Mouse (Mus musculus) CH12.LX (cell line): ENCODE measurements at regions not wholly inside any gene's neighbourhood (a gene's known extent, or its start where the extent isn't known, plus 50 kb on each side); places are given as distances from the start of the nearest gene placed in this dataset.

ENCODE experiments used
- DNase-seq: peaks from one replicate; pipeline ENCODE4 v3.0.0-alpha.2; 2013; ENCODE audit errors: extremely low read depth
- H3K27ac ChIP-seq: 2 replicates; pipeline ENCODE4 v1.5.1; 2012; ENCODE audit warnings: low read depth, mild to moderate bottlenecking, control low read depth, moderate library complexity; ENCODE audit not compliant: insufficient read depth
- H3K27me3 ChIP-seq: replicated peaks from 2 replicates; pipeline ENCODE3; 2012; ENCODE audit warnings: inconsistent platforms
- H3K36me3 ChIP-seq, 2 experiments: replicated peaks in 1 of 2; 2 replicates each; pipeline versions ENCODE3 to v1.6.1; 2012; ENCODE audit warnings: inconsistent platforms in 1 of 2, low read length in 1 of 2, mild to moderate bottlenecking in 1 of 2, mixed read lengths in 1 of 2, moderate library complexity in 1 of 2; ENCODE audit not compliant: control insufficient read depth in 1 of 2, insufficient read depth in 1 of 2
- H3K4me1 ChIP-seq, 2 experiments: 2 replicates each; pipeline ENCODE4 v1.6.1; 2012; ENCODE audit warnings: inconsistent platforms in 1 of 2, moderate library complexity in 1 of 2; ENCODE audit not compliant: insufficient read depth in 2 of 2, control insufficient read depth in 1 of 2
- H3K4me2 ChIP-seq: 2 replicates; pipeline ENCODE4 v1.6.1; 2012; ENCODE audit warnings: low read depth, mild to moderate bottlenecking, control low read depth; ENCODE audit not compliant: poor library complexity, insufficient read depth, severe bottlenecking
- H3K4me3 ChIP-seq, 3 experiments: fragments of 150-350 bp in 1 of 3; sonication (generic) in 1 of 3; replicated peaks in 1 of 3; 2 replicates each; pipeline versions ENCODE3 to v1.5.1; 2011 to 2012; ENCODE audit warnings: low read depth in 2 of 3, low read length in 2 of 3, mild to moderate bottlenecking in 2 of 3, moderate library complexity in 2 of 3, control low read depth in 1 of 3, improper control_type of control experiment in 1 of 3, inconsistent platforms in 1 of 3, mixed read lengths in 1 of 3; ENCODE audit not compliant: poor library complexity in 1 of 3
- H3K79me2 ChIP-seq: replicated peaks from 2 replicates; pipeline ENCODE4 v1.6.1; 2012; ENCODE audit warnings: mild to moderate bottlenecking, moderate library complexity; ENCODE audit not compliant: control insufficient read depth, poor library complexity, insufficient read depth, severe bottlenecking; ENCODE audit errors: extremely low read depth
- H3K9ac ChIP-seq: 2 replicates; pipeline ENCODE4 v1.6.1; 2012; ENCODE audit warnings: low read depth, mild to moderate bottlenecking, control low read depth, moderate library complexity; ENCODE audit not compliant: insufficient read depth
- H3K9me3 ChIP-seq: replicated peaks from 2 replicates; pipeline ENCODE3; 2012; ENCODE audit warnings: low read length, inconsistent platforms, mixed read lengths
- BHLHE40 ChIP-seq: IDR thresholded peaks from 2 replicates; pipeline ENCODE4 v1.6.1; 2011; ENCODE audit warnings: mild to moderate bottlenecking, low read depth, low read length, improper control_type of control experiment
- CHD1 ChIP-seq: IDR thresholded peaks from 2 replicates; pipeline ENCODE4 v1.6.1; 2012; ENCODE audit warnings: low read depth, low read length, improper control_type of control experiment, inconsistent platforms
- CHD2 ChIP-seq: IDR thresholded peaks from 2 replicates; pipeline ENCODE4 v1.6.1; 2011; ENCODE audit warnings: low read length, improper control_type of control experiment
- E2F4 ChIP-seq: IDR thresholded peaks from 2 replicates; pipeline ENCODE4 v1.6.1; 2011; ENCODE audit warnings: low read depth, low read length, improper control_type of control experiment; ENCODE audit not compliant: insufficient replicate concordance
- ELF1 ChIP-seq: IDR thresholded peaks from 2 replicates; pipeline ENCODE4 v1.6.1; 2014; ENCODE audit warnings: low read depth, mild to moderate bottlenecking, inconsistent platforms, low read length, improper control_type of control experiment
- EP300 ChIP-seq: IDR thresholded peaks from 2 replicates; pipeline ENCODE4 v1.6.1; 2011; ENCODE audit warnings: low read length, improper control_type of control experiment
- ETS1 ChIP-seq: conservative IDR thresholded peaks from 2 replicates; pipeline ENCODE4 v1.6.1; 2012; ENCODE audit warnings: low read depth, mild to moderate bottlenecking, inconsistent platforms, low read length, improper control_type of control experiment, moderate library complexity
- GABPA ChIP-seq: IDR thresholded peaks from 2 replicates; pipeline ENCODE4 v1.6.1; 2012; ENCODE audit warnings: low read depth, low read length, improper control_type of control experiment, inconsistent platforms; ENCODE audit not compliant: insufficient replicate concordance
- HCFC1 ChIP-seq: IDR thresholded peaks from 2 replicates; pipeline ENCODE4 v1.6.1; 2012; ENCODE audit warnings: low read depth, mild to moderate bottlenecking, inconsistent platforms, low read length, improper control_type of control experiment
- IRF4 ChIP-seq: IDR thresholded peaks from 2 replicates; pipeline ENCODE4 v1.6.1; 2014; ENCODE audit warnings: low read depth, mild to moderate bottlenecking, inconsistent platforms, low read length, improper control_type of control experiment
- KAT2A ChIP-seq: IDR thresholded peaks from 2 replicates; pipeline ENCODE4 v1.6.1; 2012; ENCODE audit warnings: low read length, improper control_type of control experiment, inconsistent platforms; ENCODE audit not compliant: insufficient replicate concordance
- MAFK ChIP-seq: IDR thresholded peaks from 2 replicates; pipeline ENCODE4 v1.6.1; 2011; ENCODE audit warnings: low read length, improper control_type of control experiment; ENCODE audit not compliant: insufficient replicate concordance
- MAX ChIP-seq: IDR thresholded peaks from 2 replicates; pipeline ENCODE4 v1.6.1; 2011; ENCODE audit warnings: low read length, improper control_type of control experiment
- MAZ ChIP-seq: IDR thresholded peaks from 2 replicates; pipeline ENCODE4 v1.6.1; 2012; ENCODE audit warnings: low read depth, mild to moderate bottlenecking, inconsistent platforms, low read length, improper control_type of control experiment, moderate library complexity
- MYC ChIP-seq: IDR thresholded peaks from 2 replicates; pipeline ENCODE4 v1.6.1; 2011; ENCODE audit warnings: low read depth, mild to moderate bottlenecking, improper control_type of control experiment, low read length
- NELFE ChIP-seq: IDR thresholded peaks from 2 replicates; pipeline ENCODE4 v1.6.1; 2011; ENCODE audit warnings: low read depth, low read length, improper control_type of control experiment
- NRF1 ChIP-seq: IDR thresholded peaks from 2 replicates; pipeline ENCODE4 v1.6.1; 2014; ENCODE audit warnings: low read depth, mild to moderate bottlenecking, inconsistent platforms, low read length, improper control_type of control experiment, moderate library complexity
- POLR2A ChIP-seq: IDR thresholded peaks from 2 replicates; pipeline ENCODE4 v1.6.1; 2011; ENCODE audit warnings: low read depth, mild to moderate bottlenecking, improper control_type of control experiment, low read length
- POLR2AphosphoS2 ChIP-seq: IDR thresholded peaks from 2 replicates; pipeline ENCODE4 v1.6.1; 2011; ENCODE audit warnings: low read depth, low read length, improper control_type of control experiment
- RCOR1 ChIP-seq: conservative IDR thresholded peaks from 2 replicates; pipeline ENCODE4 v1.6.1; 2012; ENCODE audit warnings: low read depth, mild to moderate bottlenecking, inconsistent platforms, low read length, improper control_type of control experiment
- SMC3 ChIP-seq: IDR thresholded peaks from 2 replicates; pipeline ENCODE4 v1.6.1; 2011; ENCODE audit warnings: low read depth, low read length, improper control_type of control experiment
- TCF12 ChIP-seq: IDR thresholded peaks from 2 replicates; pipeline ENCODE4 v1.6.1; 2014; ENCODE audit warnings: low read depth, mild to moderate bottlenecking, inconsistent platforms, low read length, improper control_type of control experiment
- UBTF ChIP-seq: IDR thresholded peaks from 2 replicates; pipeline ENCODE4 v1.6.1; 2012; ENCODE audit warnings: low read depth, mild to moderate bottlenecking, inconsistent platforms, low read length, improper control_type of control experiment, moderate library complexity
- USF1 ChIP-seq: IDR thresholded peaks from 2 replicates; pipeline ENCODE4 v1.6.1; 2014; ENCODE audit warnings: low read depth, mild to moderate bottlenecking, inconsistent platforms, low read length, improper control_type of control experiment
- ZC3H11A ChIP-seq: IDR thresholded peaks from 2 replicates; pipeline ENCODE4 v1.6.1; 2012; ENCODE audit warnings: low read depth, mild to moderate bottlenecking, inconsistent platforms, low read length, improper control_type of control experiment
- ZMIZ1 ChIP-seq: IDR thresholded peaks from 2 replicates; pipeline ENCODE4 v1.6.1; 2012; ENCODE audit warnings: low read depth, mild to moderate bottlenecking, inconsistent platforms, low read length, improper control_type of control experiment
- ZNF384 ChIP-seq: IDR thresholded peaks from 2 replicates; pipeline ENCODE4 v1.6.1; 2012; ENCODE audit warnings: low read depth, low read length, improper control_type of control experiment, inconsistent platforms
- dilution Hi-C: fragments of 300-500 bp; cut with MboI; formaldehyde crosslinking; loops from 2 replicates; pipeline ENCODE4 v1.14.3; 2020; ENCODE audit warnings: low sequenced_read_pairs; ENCODE audit not compliant: extremely low pct_unique_long_range_greater_than_20kb, extremely low pct_ligation_motif_present
- in situ Hi-C: fragments of 300-500 bp; cut with MboI; formaldehyde crosslinking; loops from 3 replicates; pipeline ENCODE4 v1.14.3; 2019; ENCODE audit warnings: low sequenced_read_pairs, low pct_ligation_motif_present, low pct_unique_long_range_greater_than_20kb, mixed read lengths

DNA sequence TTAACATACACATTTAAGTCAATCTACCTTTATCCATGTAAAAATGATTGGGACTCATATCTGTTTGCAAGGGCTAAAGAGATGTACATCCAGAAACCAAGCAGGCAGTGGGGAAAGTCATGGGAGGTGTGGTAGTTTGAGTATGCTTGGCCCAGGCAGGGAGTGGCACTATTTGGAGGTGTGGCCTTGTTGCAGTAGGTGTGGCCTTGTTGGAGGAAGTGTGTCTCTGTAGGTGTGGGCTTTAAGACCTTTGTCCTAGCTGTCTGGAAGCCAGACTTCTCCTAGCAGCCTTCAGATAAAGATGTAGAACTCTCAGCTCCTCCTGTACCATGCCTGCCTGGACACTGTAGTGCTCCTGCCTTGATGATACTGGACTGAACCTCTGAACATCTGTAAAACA is 133.9 kb upstream of the Mb21d2 start:
- Histone ChIP-seq H3K4me2 (no peak overlapping the region), H3K9ac (no peak overlapping the region), H3K79me2 (no peaks in the 10 kb centered on the region), H3K4me3 (no peak overlapping the region), H3K27ac (no peak overlapping the region), H3K27me3 (no peaks in the 10 kb centered on the region), H3K4me1 (no peaks in the 10 kb centered on the region), H3K36me3 (no peaks in the 10 kb centered on the region), H3K9me3 (peaks cover 84% of the 10 kb centered on the region)
- in situ Hi-C loops (no loop called here), dilution Hi-C loops (no loop called here)
- TF ChIP-seq EP300 (no peak), RCOR1 (no peak), HCFC1 (no peak), USF1 (no peak), ZMIZ1 (no peak), ETS1 (no peak), KAT2A (no peak), TCF12 (no peak), ZNF384 (no peak), CHD1 (no peak), ZC3H11A (no peak), MAX (no peak), GABPA (no peak), NELFE (no peak), ELF1 (no peak), NRF1 (no peak), POLR2AphosphoS2 (no peak), UBTF (no peak), BHLHE40 (no peak), IRF4 (no peak)
- no peak for DNase-seq

GRCm38 (mm10) chr16:29057076-29057475 is 127.6 kb upstream of the Mb21d2 start:
- no peak for DNase-seq
- Histone ChIP-seq H3K4me2 (no peak overlapping the region), H3K4me3 (no peak overlapping the region), H3K27me3 (no peaks in the 10 kb centered on the region), H3K36me3 (no peaks in the 10 kb centered on the region), H3K9me3 (peaks cover 57% of the 10 kb centered on the region), H3K4me1 (no peaks in the 10 kb centered on the region), H3K79me2 (no peaks in the 10 kb centered on the region), H3K27ac (no peak overlapping the region), H3K9ac (no peak overlapping the region)
- TF ChIP-seq HCFC1 (no peak), NELFE (no peak), ZC3H11A (no peak), CHD2 (no peak), MAX (no peak), MAFK (no peak), MAZ (no peak), NRF1 (no peak), ETS1 (no peak), SMC3 (no peak), POLR2A (no peak), E2F4 (no peak), MYC (no peak)
- in situ Hi-C loops (no loop called here), dilution Hi-C loops (no loop called here)
